In the genomic region with DNA sequence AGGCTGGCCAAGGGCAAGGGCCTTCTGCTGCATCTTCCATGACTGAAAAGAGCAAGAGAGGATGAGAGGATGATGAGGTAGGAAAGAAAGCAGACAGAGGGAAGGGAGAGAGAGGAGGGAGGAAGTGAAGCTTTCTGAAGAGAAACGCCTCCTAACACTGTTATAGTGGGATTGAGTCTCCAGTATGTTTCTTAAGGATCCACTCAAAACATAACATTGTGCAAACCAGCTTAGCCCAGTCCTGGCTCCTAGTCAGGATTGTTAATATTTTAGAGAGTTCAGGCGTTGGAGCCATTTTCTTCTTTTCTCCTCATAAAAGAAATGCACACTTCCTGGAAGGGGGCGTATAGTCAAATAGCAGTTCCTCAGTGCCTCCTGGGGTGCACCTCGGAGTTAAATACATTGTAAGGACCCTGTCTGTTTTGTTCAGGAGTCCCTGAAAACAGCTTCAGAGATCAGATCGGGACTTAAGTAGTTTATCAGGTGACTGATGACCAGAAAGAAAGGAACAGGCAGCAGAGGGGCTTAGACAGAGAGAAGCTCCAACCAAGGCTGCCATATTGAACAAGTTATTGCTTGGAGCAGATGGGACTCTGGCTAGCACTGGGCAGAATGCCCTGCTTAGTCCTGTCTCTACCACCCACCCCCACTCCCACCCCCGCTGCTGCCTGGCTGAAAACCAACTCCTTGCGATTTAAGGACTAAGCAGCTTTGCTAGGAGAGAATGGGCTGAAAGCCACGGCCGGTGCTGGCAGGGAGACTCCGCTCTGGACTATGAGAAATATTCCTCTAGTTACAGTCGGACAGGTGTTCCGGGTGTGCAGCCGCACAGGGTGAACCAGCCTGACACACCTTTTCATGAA, we compare ENCODE assay signal across 8 mouse cellular contexts.
DNase-seq lines count a peak whose midpoint lies in the region; ATAC-seq and TF ChIP-seq lines count a peak whose summit lies in the region.
"Had no signal": no experiment of that assay in that cellular context is flagged by ENCODE, and none has a peak within 500 bp of the region (broad histone marks: within the 10 kb centered on the region; RNA-seq: fewer than 3 reads in every experiment).

No protein-coding gene starts in this region.

- intact Hi-C loops in left cerebral cortex, adult 2 months (cut with DNase I), result loop anchor here (1.0 kb wide), 2 partner anchors 38 to 210 kb away; no protein-coding TSS in a partner anchor

- ATAC-seq in forebrain, embryonic 16.5 days, result peak; percentile 89
- ATAC-seq in heart, embryonic 11.5 days (replicated peaks; ENCODE audit: insufficient number of reproducible peaks, low FRiP score, low TSS enrichment), result no peak

- 0 out of 2 replicates have a peak overlapping the region, but pooled peaks have one; percentile 10 for H3K27ac ChIP-seq in forebrain, embryonic 16.5 days (ENCODE audit: low read length)
- H3K27ac ChIP-seq in left cerebral cortex, adult 2 months, result peak overlapping the region; percentile 38; the same call in 1 of the 2 replicates
- H3K27ac ChIP-seq in heart, embryonic 11.5 days (ENCODE audit: low read depth, low read length), result no peak overlapping the region
- H3K27ac ChIP-seq: heart, embryonic 13.5 days had no signal

- H3K27me3 ChIP-seq in forebrain, embryonic 16.5 days (replicated peaks; ENCODE audit: control insufficient read depth, insufficient read depth, low read length), result no peaks in the 10 kb centered on the region
- no peaks in the 10 kb centered on the region for H3K27me3 ChIP-seq in heart, embryonic 11.5 days (ENCODE audit: control insufficient read depth, insufficient read depth, low read length)
- H3K27me3 ChIP-seq: heart, embryonic 13.5 days had no signal

- no peak overlapping the region for H3K9ac ChIP-seq in forebrain, embryonic 16.5 days (replicated peaks; ENCODE audit: low read depth, low read length)
- no peak overlapping the region for H3K9ac ChIP-seq in heart, embryonic 11.5 days (ENCODE audit: low read depth, low read length)
- H3K9ac ChIP-seq: heart, embryonic 13.5 days had no signal

- no peak for TF ChIP-seq CTCF in left cerebral cortex, adult 2 months (IDR thresholded peaks at IDR 0.05)

- H3K4me2 ChIP-seq in forebrain, embryonic 16.5 days (ENCODE audit: low read length), result no peak overlapping the region
- H3K4me2 ChIP-seq in heart, embryonic 11.5 days, result no peak overlapping the region
- H3K4me2 ChIP-seq: heart, embryonic 13.5 days had no signal

- DNase-seq in ovary, postnatal 14 days (ENCODE audit: low spot score), result peak; percentile 14
- no peak for DNase-seq in ovary, adult 18-20 months (ENCODE audit: low spot score)
- peak; percentile 22 to 57 for DNase-seq in left cerebral cortex, adult 2 months (ENCODE audit: extremely low spot score in 1 of 2, low spot score in 2 of 2)
- peak; percentile 10 for DNase-seq in skeletal muscle tissue, adult 2 months (ENCODE audit: low read depth, low spot score)
- no peak for DNase-seq in kidney, postnatal 36 days

- no peak overlapping the region for H3K4me3 ChIP-seq in forebrain, embryonic 16.5 days (replicated peaks; ENCODE audit: low read length)
- no peak overlapping the region for H3K4me3 ChIP-seq in left cerebral cortex, adult 2 months
- H3K4me3 ChIP-seq in heart, embryonic 11.5 days (ENCODE audit: low read depth, low read length), result no peak overlapping the region
- H3K4me3 ChIP-seq: heart, embryonic 13.5 days had no signal

- peaks cover 10% of the 10 kb centered on the region for H3K4me1 ChIP-seq in forebrain, embryonic 16.5 days (replicated peaks; ENCODE audit: control insufficient read depth, insufficient read depth, low read length)
- H3K4me1 ChIP-seq in heart, embryonic 11.5 days (ENCODE audit: control insufficient read depth, insufficient read depth, low read length), result peaks cover 9% of the 10 kb centered on the region; the same call in 1 of the 2 replicates

- 55% methylated on average over 13 of the region's 13 CpGs for WGBS in forebrain, embryonic 16.5 days
- WGBS in heart, embryonic 11.5 days (ENCODE audit: insufficient replicate concordance), result 83% methylated on average over 13 of the region's 13 CpGs

- H3K9me3 ChIP-seq in forebrain, embryonic 16.5 days (ENCODE audit: control insufficient read depth, low read length), result no peaks in the 10 kb centered on the region
- H3K9me3 ChIP-seq in heart, embryonic 11.5 days (replicated peaks; ENCODE audit: control insufficient read depth, low read length), result no peaks in the 10 kb centered on the region
- H3K9me3 ChIP-seq: heart, embryonic 13.5 days had no signal

- H3K36me3 ChIP-seq in forebrain, embryonic 16.5 days (ENCODE audit: control insufficient read depth, insufficient read depth), result no peaks in the 10 kb centered on the region
- H3K36me3 ChIP-seq in heart, embryonic 11.5 days (ENCODE audit: control insufficient read depth, insufficient read depth, low read length), result no peaks in the 10 kb centered on the region
- H3K36me3 ChIP-seq: heart, embryonic 13.5 days had no signal

Comparison
In these comparisons a context has a peak if more than half of its experiments do, and no peak if none do; other contexts are left out.
1. DNase-seq: peak in ovary, postnatal 14 days (single experiment), left cerebral cortex, adult 2 months (2 of 2) and skeletal muscle tissue, adult 2 months (single experiment); none in ovary, adult 18-20 months (single experiment) and kidney, postnatal 36 days (0 of 2).